Mouse (Mus musculus) ES-E14 (cell line): Measurements from ENCODE around the gene Fitm2. TPM values are rescaled to one million over a fixed set of nuclear protein-coding genes. Genes with fewer than 3 reads are reported as not detected.
A peak's percentile ranks its signal among the peaks of the same experiment; 100 is the strongest.

Experiments
- DNase-seq: peaks from one replicate; pipeline ENCODE4 v3.0.0-alpha.2; 2013; ENCODE audit warnings: low read depth, low spot score
- H3K27ac ChIP-seq: 2 replicates; pipeline ENCODE4 v1.5.1; 2012; ENCODE audit warnings: low read depth, mild to moderate bottlenecking, low read length, moderate library complexity, mixed read lengths; ENCODE audit not compliant: poor library complexity, insufficient read depth, severe bottlenecking
- H3K36me3 ChIP-seq: 2 replicates; pipeline ENCODE4 v1.6.1; 2012; ENCODE audit warnings: mild to moderate bottlenecking, low read length, moderate library complexity, mixed read lengths; ENCODE audit not compliant: control insufficient read depth, poor library complexity, insufficient read depth, severe bottlenecking
- H3K4me1 ChIP-seq, 2 experiments: fragments of 150-350 bp in 1 of 2; sonication (generic) in 1 of 2; 2 replicates each; pipeline ENCODE4 v1.6.1; 2012; ENCODE audit warnings: low read length in 2 of 2, mild to moderate bottlenecking in 1 of 2, mixed read lengths in 1 of 2; ENCODE audit not compliant: control insufficient read depth in 2 of 2, insufficient read depth in 2 of 2, poor library complexity in 1 of 2
- H3K4me3 ChIP-seq, 2 experiments: fragments of 150-350 bp in 1 of 2; sonication (generic) in 1 of 2; 2 replicates each; pipeline ENCODE4 v1.5.1; 2012; ENCODE audit warnings: low read length in 2 of 2, low read depth in 1 of 2, mild to moderate bottlenecking in 1 of 2, mixed read lengths in 1 of 2; ENCODE audit not compliant: insufficient read depth in 1 of 2, poor library complexity in 1 of 2, severe bottlenecking in 1 of 2
- H3K9ac ChIP-seq: 2 replicates; pipeline ENCODE4 v1.6.1; 2012; ENCODE audit warnings: low read depth, mild to moderate bottlenecking, low read length, mixed read lengths; ENCODE audit not compliant: poor library complexity, insufficient read depth, severe bottlenecking
- H3K9me3 ChIP-seq: fragments of 150-350 bp; sonication (generic); 2 replicates; pipeline ENCODE4 v1.6.1; 2012; ENCODE audit warnings: low read depth, mild to moderate bottlenecking, low read length; ENCODE audit not compliant: control insufficient read depth, insufficient read depth
- CHD2 ChIP-seq: IDR thresholded peaks from 2 replicates; pipeline ENCODE4 v1.6.1; 2014; ENCODE audit warnings: mild to moderate bottlenecking, low read depth, low read length, inconsistent platforms
- HCFC1 ChIP-seq: IDR thresholded peaks from 2 replicates; pipeline ENCODE4 v1.6.1; 2012; ENCODE audit warnings: low read length, inconsistent platforms, borderline replicate concordance; ENCODE audit not compliant: insufficient read depth
- MAFK ChIP-seq: IDR thresholded peaks from 2 replicates; pipeline ENCODE4 v1.6.1; 2014; ENCODE audit warnings: mild to moderate bottlenecking, low read depth, low read length, inconsistent platforms; ENCODE audit not compliant: insufficient read depth
- ZC3H11A ChIP-seq: IDR thresholded peaks from 2 replicates; pipeline ENCODE4 v1.6.1; 2012; ENCODE audit warnings: low read depth, mild to moderate bottlenecking, inconsistent platforms, low read length, borderline replicate concordance
- ZNF384 ChIP-seq: IDR thresholded peaks from 2 replicates; pipeline ENCODE4 v1.6.1; 2012; ENCODE audit warnings: low read depth, low read length, inconsistent platforms
- in situ Hi-C, 2 experiments: fragments of 600-800 bp; cut with MboI; formaldehyde crosslinking; loops; one replicate each; pipeline ENCODE4 v1.15.1; 2025; ENCODE audit warnings: low sequenced_read_pairs in 2 of 2, inconsistent platforms in 1 of 2; ENCODE audit not compliant: unreplicated experiment in 2 of 2
- total RNA-seq: library from RNA; depleted of rRNA; stranded (reverse); fragments of 300-350 nt; gene quantifications from 2 replicates; pipeline ENCODE4 v1.2.3, GENCODE M21; 2012

The Fitm2 gene
- total RNA-seq, 1 experiment, result 23.4 TPM

- TF ChIP-seq CHD2 (no peak), MAFK (no peak), HCFC1 (no peak), ZNF384 (no peak), ZC3H11A (no peak)
- Histone ChIP-seq H3K9ac (no peak overlapping the region), H3K27ac (no peak overlapping the region), H3K4me1 (peaks cover 21% of the 10 kb centered on the region in 2 experiments), H3K9me3 (no peaks in the 10 kb centered on the region), H3K36me3 (peaks cover 19% of the 10 kb centered on the region), H3K4me3 (no peak overlapping the region)
- in situ Hi-C loops, result no loop called here
- DNase-seq, result no peak
Measured at GRCm38 (mm10) chr2:163466771-163467170, 5.7 kb downstream of the Fitm2 start.

- H3K9me3 ChIP-seq, result no peaks in the 10 kb centered on the region
- peaks cover 21% of the 10 kb centered on the region in 2 experiments for H3K4me1 ChIP-seq
- 0 out of 2 replicates have a peak, but pooled peaks have one; percentile 39 for TF ChIP-seq ZNF384
- TF ChIP-seq CHD2, result no peak
- peaks cover 15% of the 10 kb centered on the region for H3K36me3 ChIP-seq
- in situ Hi-C loops, result no loop called here
- no peak overlapping the region; the same call in 1 of the 2 replicates for H3K9ac ChIP-seq
- H3K4me3 ChIP-seq, result no peak overlapping the region
- peak overlapping the region; percentile 97 for H3K27ac ChIP-seq
- no peak for DNase-seq
Measured at GRCm38 (mm10) chr2:163464562-163464961, 7.9 kb downstream of the Fitm2 start.

- Histone ChIP-seq H3K9ac (peak overlapping the region; percentile 42; the same call in 1 of the 2 replicates), H3K27ac (peak overlapping the region; percentile 97), H3K36me3 (peaks cover 10% of the 10 kb centered on the region; the same call in 1 of the 2 replicates), H3K9me3 (no peaks in the 10 kb centered on the region), H3K4me3 (no peak overlapping the region), H3K4me1 (peaks cover 21% of the 10 kb centered on the region in 2 experiments)
- TF ChIP-seq CHD2, result no peak
- TF ChIP-seq MAFK, result no peak
- TF ChIP-seq ZNF384, result no peak
- TF ChIP-seq HCFC1, result no peak
- TF ChIP-seq ZC3H11A, result no peak
- no peak for DNase-seq
- in situ Hi-C loops, result no loop called here
Measured at GRCm38 (mm10) chr2:163463998-163464397, 8.4 kb downstream of the Fitm2 start.

GRCm38 (mm10) chr2:163463251-163463769 lies 9.1 kb downstream of the Fitm2 start:
- Histone ChIP-seq H3K9me3 (no peaks in the 10 kb centered on the region), H3K27ac (peak overlapping the region; percentile 97), H3K4me3 (no peak overlapping the region), H3K4me1 (peaks cover 21 to 24% of the 10 kb centered on the region in 2 experiments), H3K36me3 (peaks cover 10% of the 10 kb centered on the region; the same call in 1 of the 2 replicates), H3K9ac (no peak overlapping the region)
- TF ChIP-seq CHD2, result peak; percentile 43; the same call in 1 of the 2 replicates
- TF ChIP-seq HCFC1, result no peak
- no peak for TF ChIP-seq ZNF384
- in situ Hi-C loops, result no loop called here
- DNase-seq, result peak; percentile 82

GRCm38 (mm10) chr2:163462801-163463200 lies 9.6 kb downstream of the Fitm2 start:
- peaks cover 21 to 25% of the 10 kb centered on the region in 2 experiments for H3K4me1 ChIP-seq
- TF ChIP-seq ZC3H11A, result no peak
- no peak for TF ChIP-seq ZNF384
- no peak for TF ChIP-seq HCFC1
- TF ChIP-seq CHD2, result no peak
- TF ChIP-seq MAFK, result no peak
- DNase-seq, result no peak
- peak overlapping the region; percentile 92 for H3K27ac ChIP-seq
- no peak overlapping the region for H3K4me3 ChIP-seq
- H3K9ac ChIP-seq, result peak overlapping the region; percentile 22; the same call in 1 of the 2 replicates
- H3K9me3 ChIP-seq, result no peaks in the 10 kb centered on the region
- H3K36me3 ChIP-seq, result peaks cover 5% of the 10 kb centered on the region; the same call in 1 of the 2 replicates
- in situ Hi-C loops, result no loop called here
